8 mouse cellular contexts compared by ENCODE assay signal in genomic region chr16:10786288-10786687, GRCm38 (mm10). TPM values are rescaled to one million over a fixed set of nuclear protein-coding genes. Genes with fewer than 3 reads are reported as not detected.
DNase-seq lines count a peak whose midpoint lies in the region; ATAC-seq and TF ChIP-seq lines count a peak whose summit lies in the region.

No protein-coding gene starts in this region.

- TF ChIP-seq CTCF in heart, adult 2 months (IDR thresholded peaks at IDR 0.05), result peak; percentile 90

- peak; percentile 85 for TF ChIP-seq EP300 in heart, adult 2 months (IDR thresholded peaks at IDR 0.05; ENCODE audit: insufficient read depth, low read depth, low read length)

- no peak for TF ChIP-seq POLR2A in heart, adult 2 months (IDR thresholded peaks at IDR 0.05; ENCODE audit: insufficient read depth, low read depth, low read length)

- peak; percentile 42 for ATAC-seq in embryonic facial prominence, embryonic 14.5 days (ENCODE audit: low read depth)
- ATAC-seq in limb, embryonic 13.5 days (ENCODE audit: low FRiP score, low read depth), result peak; percentile 4; the same call in 1 of the 2 replicates
- ATAC-seq in midbrain, embryonic 16.5 days, result peak; percentile 46

- peak; percentile 94 for DNase-seq in 416B (ENCODE audit: low read depth)
- DNase-seq in adrenal gland, postnatal 4 days (ENCODE audit: low spot score in 2 of 2), result peak; percentile 41 to 61
- DNase-seq in embryonic facial prominence, embryonic 14.5 days (ENCODE audit: low spot score), result peak; percentile 96
- peak; percentile 77 to 87 for DNase-seq in heart, adult 2 months
- peak; percentile 77 to 86 for DNase-seq in kidney, adult 8-10 months
- peak; percentile 54 to 83 for DNase-seq in spleen, postnatal 10 days (ENCODE audit: low spot score in 2 of 2)

- peaks cover 28% of the 10 kb centered on the region for H3K4me1 ChIP-seq in embryonic facial prominence, embryonic 14.5 days (ENCODE audit: control insufficient read depth, insufficient read depth, low read length)
- peaks cover 13% of the 10 kb centered on the region for H3K4me1 ChIP-seq in heart, adult 2 months (ENCODE audit: control insufficient read depth, insufficient read depth, low read length)
- H3K4me1 ChIP-seq in limb, embryonic 13.5 days, result peaks cover 46% of the 10 kb centered on the region
- peaks cover 16% of the 10 kb centered on the region for H3K4me1 ChIP-seq in midbrain, embryonic 16.5 days (ENCODE audit: control insufficient read depth, insufficient read depth, low read length)

- peak overlapping the region; percentile 91 for H3K4me2 ChIP-seq in embryonic facial prominence, embryonic 14.5 days (ENCODE audit: low read depth, low read length)
- peak overlapping the region; percentile 97 for H3K4me2 ChIP-seq in limb, embryonic 13.5 days (replicated peaks)
- peak overlapping the region; percentile 99 for H3K4me2 ChIP-seq in midbrain, embryonic 16.5 days (ENCODE audit: low read length)

- WGBS in embryonic facial prominence, embryonic 14.5 days, result 1% methylated on average over 9 of the region's 9 CpGs
- 2% methylated on average over 9 of the region's 9 CpGs for WGBS in heart, adult 2 months
- 1% methylated on average over 9 of the region's 9 CpGs for WGBS in limb, embryonic 13.5 days
- WGBS in midbrain, embryonic 16.5 days, result 2% methylated on average over 9 of the region's 9 CpGs

- H3K9ac ChIP-seq in embryonic facial prominence, embryonic 14.5 days (ENCODE audit: low read depth, low read length), result peak overlapping the region; percentile 83
- H3K9ac ChIP-seq in heart, adult 2 months (ENCODE audit: low read depth, low read length), result peak overlapping the region; percentile 66
- peak overlapping the region; percentile 89 for H3K9ac ChIP-seq in limb, embryonic 13.5 days
- peak overlapping the region; percentile 86 for H3K9ac ChIP-seq in midbrain, embryonic 16.5 days (ENCODE audit: low read depth, low read length)

- H3K4me3 ChIP-seq in embryonic facial prominence, embryonic 14.5 days (ENCODE audit: low read depth, low read length), result peak overlapping the region; percentile 80
- peak overlapping the region; percentile 80 for H3K4me3 ChIP-seq in heart, adult 2 months
- peak overlapping the region; percentile 62 for H3K4me3 ChIP-seq in limb, embryonic 13.5 days
- H3K4me3 ChIP-seq in midbrain, embryonic 16.5 days (ENCODE audit: low read depth, low read length), result peak overlapping the region; percentile 66

- intact Hi-C loops in heart, adult 2 months (cut with DNase I), result loop anchor here (2.0 kb wide), 2 partner anchors 61 to 145 kb away; no protein-coding TSS in a partner anchor

- H3K79me2 ChIP-seq in heart, adult 2 months (replicated peaks; ENCODE audit: control insufficient read depth, insufficient read depth, low read length), result no peaks in the 10 kb centered on the region

- no peaks in the 10 kb centered on the region for H3K27me3 ChIP-seq in embryonic facial prominence, embryonic 14.5 days (replicated peaks; ENCODE audit: control insufficient read depth, insufficient read depth, low read length)
- no peaks in the 10 kb centered on the region for H3K27me3 ChIP-seq in heart, adult 2 months (ENCODE audit: control insufficient read depth, insufficient read depth, low read length)
- no peaks in the 10 kb centered on the region for H3K27me3 ChIP-seq in limb, embryonic 13.5 days
- H3K27me3 ChIP-seq in midbrain, embryonic 16.5 days (ENCODE audit: control insufficient read depth, insufficient read depth, low read depth, low read length), result no peaks in the 10 kb centered on the region

- H3K9me3 ChIP-seq in embryonic facial prominence, embryonic 14.5 days (ENCODE audit: control insufficient read depth, low read length), result no peaks in the 10 kb centered on the region
- H3K9me3 ChIP-seq in limb, embryonic 13.5 days, result no peaks in the 10 kb centered on the region
- H3K9me3 ChIP-seq in midbrain, embryonic 16.5 days (replicated peaks; ENCODE audit: control insufficient read depth, low read length, poor library complexity, severe bottlenecking), result no peaks in the 10 kb centered on the region

- peak overlapping the region; percentile 98 for H3K27ac ChIP-seq in embryonic facial prominence, embryonic 14.5 days (replicated peaks; ENCODE audit: low read depth, low read length)
- H3K27ac ChIP-seq in heart, adult 2 months, result peak overlapping the region; percentile 94
- peak overlapping the region; percentile 99 for H3K27ac ChIP-seq in limb, embryonic 13.5 days
- H3K27ac ChIP-seq in midbrain, embryonic 16.5 days (ENCODE audit: low read length), result peak overlapping the region; percentile 89

- H3K36me3 ChIP-seq in embryonic facial prominence, embryonic 14.5 days (ENCODE audit: control insufficient read depth, insufficient read depth, low read length), result no peaks in the 10 kb centered on the region
- H3K36me3 ChIP-seq in heart, adult 2 months (ENCODE audit: control insufficient read depth, insufficient read depth, low read length), result no peaks in the 10 kb centered on the region
- 0 out of 2 replicates have a peak, but pooled peaks cover 5% of the 10 kb centered on the region for H3K36me3 ChIP-seq in limb, embryonic 13.5 days
- H3K36me3 ChIP-seq in midbrain, embryonic 16.5 days (ENCODE audit: control insufficient read depth, insufficient read depth, low read length), result no peaks in the 10 kb centered on the region

RNA-seq across cellular contexts. Expression of gene Socs1, which starts 1.0 kb away (rescaled TPM):
- 1 to 10 TPM; 6.4 to 7.0 TPM for total RNA-seq in adrenal gland, postnatal 4 days (2021)
- polyA plus RNA-seq in embryonic facial prominence, embryonic 14.5 days (2014; fragmentation: Nextera tagmentation; extraction: Ambion mirVana), result 10.8 and 11.4 TPM in 2 replicates
- under 1 TPM; 0.34 to 0.48 TPM for total RNA-seq in heart, adult 2 months (2021)
- 0.94 and 1.2 TPM in 2 replicates for polyA plus RNA-seq in heart, adult 2 months (2012; rRNA removed)
- 15.3 and 15.5 TPM in 2 replicates for polyA plus RNA-seq in limb, embryonic 13.5 days (2015; fragmentation: Nextera tagmentation; extraction: Ambion mirVana)
- polyA plus RNA-seq in midbrain, embryonic 16.5 days (2015; fragmentation: Nextera tagmentation; extraction: Ambion mirVana), result 4.0 and 5.0 TPM in 2 replicates

RNA-seq across cellular contexts. Expression of gene Tnp2, which starts 2.2 kb away (rescaled TPM):
- not detected for total RNA-seq in adrenal gland, postnatal 4 days (2021)
- not detected in 2 replicates for polyA plus RNA-seq in embryonic facial prominence, embryonic 14.5 days (2014; fragmentation: Nextera tagmentation; extraction: Ambion mirVana)
- total RNA-seq in heart, adult 2 months (2021), result not detected
- 4.9 and 6.8 TPM in 2 replicates for polyA plus RNA-seq in heart, adult 2 months (2012; rRNA removed)
- polyA plus RNA-seq in limb, embryonic 13.5 days (2015; fragmentation: Nextera tagmentation; extraction: Ambion mirVana), result not detected in 2 replicates
- polyA plus RNA-seq in midbrain, embryonic 16.5 days (2015; fragmentation: Nextera tagmentation; extraction: Ambion mirVana), result not detected in 2 replicates

RNA-seq across cellular contexts. Expression of gene Prm3, which starts 4.4 kb away (rescaled TPM):
- not detected for total RNA-seq in adrenal gland, postnatal 4 days (2021)
- polyA plus RNA-seq in embryonic facial prominence, embryonic 14.5 days (2014; fragmentation: Nextera tagmentation; extraction: Ambion mirVana), result not detected in 2 replicates
- not detected for total RNA-seq in heart, adult 2 months (2021)
- 0.41 TPM in 1 of 2 replicates, not detected in the other for polyA plus RNA-seq in heart, adult 2 months (2012; rRNA removed)
- not detected in 2 replicates for polyA plus RNA-seq in limb, embryonic 13.5 days (2015; fragmentation: Nextera tagmentation; extraction: Ambion mirVana)
- polyA plus RNA-seq in midbrain, embryonic 16.5 days (2015; fragmentation: Nextera tagmentation; extraction: Ambion mirVana), result not detected in 2 replicates

RNA-seq across cellular contexts. Expression of gene Prm2, which starts 9.6 kb away (rescaled TPM):
- total RNA-seq in adrenal gland, postnatal 4 days (2021), result not detected
- not detected in 2 replicates for polyA plus RNA-seq in embryonic facial prominence, embryonic 14.5 days (2014; fragmentation: Nextera tagmentation; extraction: Ambion mirVana)
- total RNA-seq in heart, adult 2 months (2021), result not detected
- polyA plus RNA-seq in heart, adult 2 months (2012; rRNA removed), result 4.9 and 5.7 TPM in 2 replicates
- not detected in 2 replicates for polyA plus RNA-seq in limb, embryonic 13.5 days (2015; fragmentation: Nextera tagmentation; extraction: Ambion mirVana)
- not detected in 2 replicates for polyA plus RNA-seq in midbrain, embryonic 16.5 days (2015; fragmentation: Nextera tagmentation; extraction: Ambion mirVana)

RNA-seq across cellular contexts. Expression of gene Prm1, which starts 19.4 kb away (rescaled TPM):
- total RNA-seq in adrenal gland, postnatal 4 days (2021), result not detected
- polyA plus RNA-seq in embryonic facial prominence, embryonic 14.5 days (2014; fragmentation: Nextera tagmentation; extraction: Ambion mirVana), result not detected in 2 replicates
- not detected for total RNA-seq in heart, adult 2 months (2021)
- 4.7 and 5.2 TPM in 2 replicates for polyA plus RNA-seq in heart, adult 2 months (2012; rRNA removed)
- 0.49 and 0.83 TPM in 2 replicates for polyA plus RNA-seq in limb, embryonic 13.5 days (2015; fragmentation: Nextera tagmentation; extraction: Ambion mirVana)
- polyA plus RNA-seq in midbrain, embryonic 16.5 days (2015; fragmentation: Nextera tagmentation; extraction: Ambion mirVana), result 0.46 and 0.70 TPM in 2 replicates

Comparison
In these comparisons a context has a peak if more than half of its experiments do, and no peak if none do; other contexts are left out.
1. Peak in every context shown above with its lines: DNase-seq, ATAC-seq, H3K4me3 ChIP-seq and H3K27ac ChIP-seq.